Mouse (Mus musculus): ENCODE measurements around the gene Fgf7. TPM values are rescaled to one million over a fixed set of nuclear protein-coding genes. Genes with fewer than 3 reads are reported as not detected.

The Fgf7 gene
- polyA plus RNA-seq, 1 experiment from 2014 or later = 0.06 TPM

GRCm38 (mm10) chr2:126039414-126039891, 5.0 kb downstream of the Fgf7 start:
- H3K4me3 ChIP-seq = no peak overlapping the region
- no peak overlapping the region for H3K27ac ChIP-seq
- no peaks in the 10 kb centered on the region for H3K9me3 ChIP-seq
- no peaks in the 10 kb centered on the region for H3K36me3 ChIP-seq (replicated peaks)
- H3K4me1 ChIP-seq = peaks cover 26% of the 10 kb centered on the region
- DNase-seq (ENCODE audit: extremely low spot score, low spot score) = no peak
- no peaks in the 10 kb centered on the region for H3K27me3 ChIP-seq (ENCODE audit: poor library complexity, severe bottlenecking)
- WGBS = 85% methylated on average over 4 of the region's 4 CpGs

GRCm38 (mm10) chr2:126040651-126041050, 6.2 kb downstream of the Fgf7 start:
- no peak for DNase-seq (ENCODE audit: extremely low spot score, low spot score)
- peaks cover 25% of the 10 kb centered on the region for H3K4me1 ChIP-seq

GRCm38 (mm10) chr2:126041237-126041636, 6.8 kb downstream of the Fgf7 start:
- DNase-seq (ENCODE audit: extremely low spot score, low spot score) = no peak
- Histone ChIP-seq H3K27me3 (ENCODE audit: poor library complexity, severe bottlenecking) (no peaks in the 10 kb centered on the region), H3K36me3 (replicated peaks) (no peaks in the 10 kb centered on the region), H3K4me3 (no peak overlapping the region), H3K9me3 (no peaks in the 10 kb centered on the region), H3K4me1 (peaks cover 25% of the 10 kb centered on the region), H3K27ac (no peak overlapping the region)
- 93% methylated on average over 6 of the region's 6 CpGs for WGBS

More at GRCm38 (mm10) chr2:126040651-126041050, 6.2 kb downstream of the Fgf7 start:
- Histone ChIP-seq H3K27me3 (ENCODE audit: poor library complexity, severe bottlenecking) (no peaks in the 10 kb centered on the region), H3K36me3 (replicated peaks) (no peaks in the 10 kb centered on the region), H3K4me3 (no peak overlapping the region), H3K9me3 (no peaks in the 10 kb centered on the region), H3K27ac (no peak overlapping the region)
- WGBS = 90% methylated on average over 2 of the region's 2 CpGs

GRCm38 (mm10) chr2:126042674-126043073, 8.2 kb downstream of the Fgf7 start:
- no peaks in the 10 kb centered on the region for H3K27me3 ChIP-seq (ENCODE audit: poor library complexity, severe bottlenecking)
- H3K27ac ChIP-seq = no peak overlapping the region
- no peak overlapping the region for H3K4me3 ChIP-seq
- H3K4me1 ChIP-seq = peaks cover 25% of the 10 kb centered on the region
- no peaks in the 10 kb centered on the region for H3K9me3 ChIP-seq
- no peaks in the 10 kb centered on the region for H3K36me3 ChIP-seq (replicated peaks)
- 71% methylated on average over 3 of the region's 3 CpGs for WGBS
- DNase-seq (ENCODE audit: extremely low spot score, low spot score) = no peak

- Histone ChIP-seq H3K27me3 (ENCODE audit: poor library complexity, severe bottlenecking) (no peaks in the 10 kb centered on the region), H3K36me3 (replicated peaks) (no peaks in the 10 kb centered on the region), H3K4me3 (no peak overlapping the region), H3K27ac (no peak overlapping the region), H3K9me3 (no peaks in the 10 kb centered on the region), H3K4me1 (peaks cover 17% of the 10 kb centered on the region)
- no peak for DNase-seq (ENCODE audit: extremely low spot score, low spot score)
- 91% methylated on average over 5 of the region's 5 CpGs for WGBS
These were observed 11.2 kb downstream of the Fgf7 start for GRCm38 (mm10) chr2:126045621-126046020.

- 41% methylated on average over 6 of the region's 6 CpGs for WGBS
- H3K36me3 ChIP-seq (replicated peaks) = no peaks in the 10 kb centered on the region
- no peaks in the 10 kb centered on the region for H3K27me3 ChIP-seq (ENCODE audit: poor library complexity, severe bottlenecking)
- no peak for DNase-seq (ENCODE audit: extremely low spot score, low spot score)
- H3K4me3 ChIP-seq = no peak overlapping the region
- peaks cover 20% of the 10 kb centered on the region for H3K4me1 ChIP-seq
- H3K27ac ChIP-seq = peak overlapping the region; percentile 76
- no peaks in the 10 kb centered on the region for H3K9me3 ChIP-seq
These were observed 18.5 kb downstream of the Fgf7 start for GRCm38 (mm10) chr2:126052749-126053557.

- no peaks in the 10 kb centered on the region for H3K36me3 ChIP-seq (replicated peaks)
These were observed 19.2 kb downstream of the Fgf7 start for GRCm38 (mm10) chr2:126053657-126054056.

GRCm38 (mm10) chr2:126060595-126060994, 26.1 kb downstream of the Fgf7 start:
- 76% methylated on average over 4 of the region's 4 CpGs for WGBS
- Histone ChIP-seq H3K27me3 (ENCODE audit: poor library complexity, severe bottlenecking) (no peaks in the 10 kb centered on the region), H3K27ac (no peak overlapping the region; the same call in 1 of the 2 replicates), H3K9me3 (no peaks in the 10 kb centered on the region), H3K4me1 (peaks cover 11% of the 10 kb centered on the region), H3K36me3 (replicated peaks) (no peaks in the 10 kb centered on the region), H3K4me3 (no peak overlapping the region)
- no peak for DNase-seq (ENCODE audit: extremely low spot score, low spot score)

More at GRCm38 (mm10) chr2:126053657-126054056, 19.2 kb downstream of the Fgf7 start:
- Histone ChIP-seq H3K9me3 (no peaks in the 10 kb centered on the region), H3K27ac (peak overlapping the region; percentile 58; the same call in 1 of the 2 replicates), H3K4me3 (no peak overlapping the region), H3K4me1 (peaks cover 20% of the 10 kb centered on the region), H3K27me3 (ENCODE audit: poor library complexity, severe bottlenecking) (no peaks in the 10 kb centered on the region)
- 74% methylated on average over 5 of the region's 5 CpGs for WGBS
- no peak for DNase-seq (ENCODE audit: extremely low spot score, low spot score)

GRCm38 (mm10) chr2:126061037-126061773, 26.7 kb downstream of the Fgf7 start:
- Histone ChIP-seq H3K36me3 (replicated peaks) (no peaks in the 10 kb centered on the region), H3K4me3 (no peak overlapping the region), H3K27ac (no peak overlapping the region), H3K27me3 (ENCODE audit: poor library complexity, severe bottlenecking) (no peaks in the 10 kb centered on the region), H3K4me1 (peaks cover 11% of the 10 kb centered on the region), H3K9me3 (no peaks in the 10 kb centered on the region)
- 86% methylated on average over 17 of the region's 17 CpGs for WGBS
- no peak for DNase-seq (ENCODE audit: extremely low spot score, low spot score)

GRCm38 (mm10) chr2:126062876-126063275, 28.4 kb downstream of the Fgf7 start:
- H3K4me3 ChIP-seq = no peak overlapping the region
- no peaks in the 10 kb centered on the region for H3K9me3 ChIP-seq
- H3K4me1 ChIP-seq = peaks cover 11% of the 10 kb centered on the region
- H3K27ac ChIP-seq = no peak overlapping the region
- no peaks in the 10 kb centered on the region for H3K27me3 ChIP-seq (ENCODE audit: poor library complexity, severe bottlenecking)
- 91% methylated on average over 7 of the region's 7 CpGs for WGBS
- no peak for DNase-seq (ENCODE audit: extremely low spot score, low spot score)
- no peaks in the 10 kb centered on the region for H3K36me3 ChIP-seq (replicated peaks)

GRCm38 (mm10) chr2:126064814-126065213, 30.4 kb downstream of the Fgf7 start:
- Histone ChIP-seq H3K27me3 (ENCODE audit: poor library complexity, severe bottlenecking) (no peaks in the 10 kb centered on the region), H3K4me1 (peaks cover 11% of the 10 kb centered on the region), H3K27ac (no peak overlapping the region; the same call in 1 of the 2 replicates), H3K36me3 (replicated peaks) (no peaks in the 10 kb centered on the region), H3K9me3 (no peaks in the 10 kb centered on the region), H3K4me3 (no peak overlapping the region)
- WGBS = 53% methylated on average over 2 of the region's 2 CpGs
- no peak for DNase-seq (ENCODE audit: extremely low spot score, low spot score)

- 88% methylated on average over 3 of the region's 3 CpGs for WGBS
- Histone ChIP-seq H3K36me3 (replicated peaks) (no peaks in the 10 kb centered on the region), H3K27me3 (ENCODE audit: poor library complexity, severe bottlenecking) (no peaks in the 10 kb centered on the region), H3K9me3 (no peaks in the 10 kb centered on the region), H3K4me3 (no peak overlapping the region), H3K27ac (no peak overlapping the region), H3K4me1 (peaks cover 11% of the 10 kb centered on the region)
- DNase-seq (ENCODE audit: extremely low spot score, low spot score) = no peak
These were observed 30.9 kb downstream of the Fgf7 start for GRCm38 (mm10) chr2:126065303-126065856.
